Mouse (Mus musculus): Measurements from ENCODE around the gene Atp5b. TPM values are rescaled to one million over a fixed set of nuclear protein-coding genes. Genes with fewer than 3 reads are reported as not detected.
"Not testable (repeated sequence)": the region's sequence is repeated elsewhere in the genome, so short reads cannot be mapped to it uniquely, and the experiment has no call there.

The Atp5b gene
- polyA plus RNA-seq, 1 experiment from 2014 or later: 1,910 TPM

- peaks cover 52% of the 10 kb centered on the region for H3K36me3 ChIP-seq
- H3K9ac ChIP-seq: no peak overlapping the region
- no peak overlapping the region for H3K4me2 ChIP-seq (replicated peaks)
- no peaks in the 10 kb centered on the region for H3K9me3 ChIP-seq (replicated peaks)
- no peaks in the 10 kb centered on the region for H3K27me3 ChIP-seq
- 87% methylated on average over 2 of the region's 2 CpGs for WGBS
- no peak overlapping the region for H3K4me3 ChIP-seq (replicated peaks)
- no peaks in the 10 kb centered on the region for H3K4me1 ChIP-seq
- ATAC-seq (ENCODE audit: insufficient number of reproducible peaks, low FRiP score, low TSS enrichment, low read depth): no peak
- no peak overlapping the region for H3K27ac ChIP-seq (replicated peaks)
Measured at GRCm38 (mm10) chr10:128050355-128050754, 32.7 kb upstream of the Atp5b start.

- H3K9ac ChIP-seq: no peak overlapping the region
- no peaks in the 10 kb centered on the region for H3K9me3 ChIP-seq (replicated peaks)
- 93% methylated on average over 5 of the region's 5 CpGs for WGBS
- H3K4me3 ChIP-seq (replicated peaks): no peak overlapping the region
- ATAC-seq (ENCODE audit: insufficient number of reproducible peaks, low FRiP score, low TSS enrichment, low read depth): no peak
- no peaks in the 10 kb centered on the region for H3K27me3 ChIP-seq
- peaks cover 39% of the 10 kb centered on the region for H3K36me3 ChIP-seq
- H3K4me1 ChIP-seq: no peaks in the 10 kb centered on the region
- no peak overlapping the region for H3K27ac ChIP-seq (replicated peaks)
- H3K4me2 ChIP-seq (replicated peaks): no peak overlapping the region
Measured at GRCm38 (mm10) chr10:128051589-128051988, 31.5 kb upstream of the Atp5b start.

GRCm38 (mm10) chr10:128052136-128052535, 30.9 kb upstream of the Atp5b start:
- H3K27me3 ChIP-seq; H3K4me2 ChIP-seq (replicated peaks); H3K27ac ChIP-seq (replicated peaks); H3K4me3 ChIP-seq (replicated peaks); H3K9me3 ChIP-seq (replicated peaks); H3K4me1 ChIP-seq; H3K9ac ChIP-seq; ATAC-seq (ENCODE audit: insufficient number of reproducible peaks, low FRiP score, low TSS enrichment, low read depth): not testable (repeated sequence)
- 100% methylated on average over 1 of the region's 2 CpGs for WGBS
- peaks cover 35% of the 10 kb centered on the region for H3K36me3 ChIP-seq

GRCm38 (mm10) chr10:128053001-128053400, 30.1 kb upstream of the Atp5b start:
- WGBS: 92% methylated on average over 8 of the region's 8 CpGs
- Histone ChIP-seq H3K9me3 (replicated peaks) (no peaks in the 10 kb centered on the region), H3K4me2 (replicated peaks) (no peak overlapping the region), H3K36me3 (peaks cover 28% of the 10 kb centered on the region), H3K9ac (no peak overlapping the region), H3K27ac (replicated peaks) (no peak overlapping the region), H3K4me3 (replicated peaks) (no peak overlapping the region), H3K27me3 (no peaks in the 10 kb centered on the region), H3K4me1 (peaks cover 4% of the 10 kb centered on the region)
- no peak for ATAC-seq (ENCODE audit: insufficient number of reproducible peaks, low FRiP score, low TSS enrichment, low read depth)

GRCm38 (mm10) chr10:128058184-128058583, 24.9 kb upstream of the Atp5b start:
- ATAC-seq (ENCODE audit: insufficient number of reproducible peaks, low FRiP score, low TSS enrichment, low read depth): peak; percentile 21
- Histone ChIP-seq H3K27me3 (no peaks in the 10 kb centered on the region), H3K9me3 (replicated peaks) (no peaks in the 10 kb centered on the region), H3K27ac (replicated peaks) (peak overlapping the region; percentile 97), H3K36me3 (peaks cover 11% of the 10 kb centered on the region), H3K4me2 (replicated peaks) (peak overlapping the region; percentile 78), H3K9ac (peak overlapping the region; percentile 91), H3K4me1 (peaks cover 22% of the 10 kb centered on the region), H3K4me3 (replicated peaks) (peak overlapping the region; percentile 86)
- under 1% methylated on average over 18 of the region's 18 CpGs for WGBS

- Histone ChIP-seq H3K4me1 (peaks cover 22% of the 10 kb centered on the region), H3K36me3 (peaks cover 13% of the 10 kb centered on the region), H3K9me3 (replicated peaks) (no peaks in the 10 kb centered on the region), H3K27me3 (no peaks in the 10 kb centered on the region), H3K4me3 (replicated peaks) (peak within 1 kb of the TSS; percentile 86), H3K4me2 (replicated peaks) (peak within 1 kb of the TSS; percentile 78), H3K27ac (replicated peaks) (peak within 1 kb of the TSS; percentile 97), H3K9ac (peak within 1 kb of the TSS; percentile 91)
- peak; percentile 93 for ATAC-seq (ENCODE audit: insufficient number of reproducible peaks, low FRiP score, low TSS enrichment, low read depth)
- 1% methylated on average over 70 of the region's 72 CpGs for WGBS
Measured at GRCm38 (mm10) chr10:128058601-128059151, 24.4 kb upstream of the Atp5b start, which contains the start of gene Ptges3. Gene Ptges3, plus strand, starts transcription at chr10:128058954.

- peaks cover 17% of the 10 kb centered on the region for H3K36me3 ChIP-seq
- no peaks in the 10 kb centered on the region for H3K27me3 ChIP-seq
- ATAC-seq (ENCODE audit: insufficient number of reproducible peaks, low FRiP score, low TSS enrichment, low read depth): peak; percentile 56
- H3K4me2 ChIP-seq (replicated peaks): peak overlapping the region; percentile 78
- under 1% methylated on average over 58 of the region's 62 CpGs for WGBS
- peak overlapping the region; percentile 97 for H3K27ac ChIP-seq (replicated peaks)
- peaks cover 26% of the 10 kb centered on the region for H3K4me1 ChIP-seq
- no peaks in the 10 kb centered on the region for H3K9me3 ChIP-seq (replicated peaks)
- peak overlapping the region; percentile 82 for H3K9ac ChIP-seq
- H3K4me3 ChIP-seq (replicated peaks): peak overlapping the region; percentile 86
Measured at GRCm38 (mm10) chr10:128059207-128059981, 23.7 kb upstream of the Atp5b start.

- Histone ChIP-seq H3K9ac (no peak overlapping the region), H3K4me2 (replicated peaks) (peak overlapping the region; percentile 78), H3K27ac (replicated peaks) (no peak overlapping the region), H3K4me1 (peaks cover 26% of the 10 kb centered on the region), H3K4me3 (replicated peaks) (peak overlapping the region; percentile 86; the same call in 1 of the 2 replicates), H3K36me3 (peaks cover 17% of the 10 kb centered on the region), H3K27me3 (no peaks in the 10 kb centered on the region), H3K9me3 (replicated peaks) (no peaks in the 10 kb centered on the region)
- ATAC-seq (ENCODE audit: insufficient number of reproducible peaks, low FRiP score, low TSS enrichment, low read depth): no peak
- 78% methylated on average over 5 of the region's 5 CpGs for WGBS
Measured at GRCm38 (mm10) chr10:128061109-128061508, 22.0 kb upstream of the Atp5b start.

- ATAC-seq (ENCODE audit: insufficient number of reproducible peaks, low FRiP score, low TSS enrichment, low read depth): no peak
- no peaks in the 10 kb centered on the region for H3K9me3 ChIP-seq (replicated peaks)
- H3K4me3 ChIP-seq (replicated peaks): no peak overlapping the region
- H3K27me3 ChIP-seq: no peaks in the 10 kb centered on the region
- WGBS: 93% methylated on average over 6 of the region's 6 CpGs
- H3K4me1 ChIP-seq: peaks cover 26% of the 10 kb centered on the region
- no peak overlapping the region for H3K27ac ChIP-seq (replicated peaks)
- H3K4me2 ChIP-seq (replicated peaks): no peak overlapping the region
- H3K36me3 ChIP-seq: peaks cover 18% of the 10 kb centered on the region
- H3K9ac ChIP-seq: no peak overlapping the region
Measured at GRCm38 (mm10) chr10:128062221-128062989, 20.7 kb upstream of the Atp5b start.

GRCm38 (mm10) chr10:128066072-128066471, 17.0 kb upstream of the Atp5b start:
- 82% methylated on average over 5 of the region's 5 CpGs for WGBS
- H3K4me1 ChIP-seq: peaks cover 8% of the 10 kb centered on the region; the same call in 1 of the 2 replicates
- H3K9me3 ChIP-seq (replicated peaks): no peaks in the 10 kb centered on the region
- ATAC-seq (ENCODE audit: insufficient number of reproducible peaks, low FRiP score, low TSS enrichment, low read depth): no peak
- H3K4me3 ChIP-seq (replicated peaks): no peak overlapping the region
- peaks cover 38% of the 10 kb centered on the region for H3K36me3 ChIP-seq
- H3K9ac ChIP-seq: no peak overlapping the region
- H3K27me3 ChIP-seq: no peaks in the 10 kb centered on the region
- no peak overlapping the region for H3K4me2 ChIP-seq (replicated peaks)
- H3K27ac ChIP-seq (replicated peaks): no peak overlapping the region

GRCm38 (mm10) chr10:128069201-128069600, 13.9 kb upstream of the Atp5b start:
- Histone ChIP-seq H3K9me3 (replicated peaks) (no peaks in the 10 kb centered on the region), H3K9ac (no peak overlapping the region), H3K4me1 (no peaks in the 10 kb centered on the region), H3K27ac (replicated peaks) (no peak overlapping the region), H3K27me3 (no peaks in the 10 kb centered on the region), H3K4me2 (replicated peaks) (no peak overlapping the region), H3K4me3 (replicated peaks) (no peak overlapping the region), H3K36me3 (peaks cover 53% of the 10 kb centered on the region)
- 92% methylated on average over 4 of the region's 4 CpGs for WGBS
- ATAC-seq (ENCODE audit: insufficient number of reproducible peaks, low FRiP score, low TSS enrichment, low read depth): no peak

All from embryonic facial prominence, embryonic 15.5 days (tissue).